Mouse (Mus musculus) cerebellum, adult 9-11 months (tissue): ENCODE data around the gene Hnrnpdl.

Source experiments
- DNase-seq: peaks from one replicate; pipeline ENCODE4 v3.0.0; 2022

Gene Hnrnpdl

GRCm38 (mm10) chr5:100039602-100040142, at the start of gene Hnrnpdl, which contains the start of gene Enoph1:
Gene Hnrnpdl, minus strand, starts transcription at chr5:100039664.
Gene Enoph1, plus strand, starts transcription at chr5:100039985.
- DNase-seq = peak; percentile 94

GRCm38 (mm10) chr5:100085097-100085496, 45.6 kb upstream of the Hnrnpdl start:
- DNase-seq = no peak

GRCm38 (mm10) chr5:100083953-100084562, 44.6 kb upstream of the Hnrnpdl start:
- DNase-seq = no peak

GRCm38 (mm10) chr5:100082006-100082405, 42.5 kb upstream of the Hnrnpdl start:
- no peak for DNase-seq

- DNase-seq = no peak
Observed at GRCm38 (mm10) chr5:100079931-100080275, 40.4 kb upstream of the Hnrnpdl start.

GRCm38 (mm10) chr5:100079040-100079930, 39.8 kb upstream of the Hnrnpdl start:
- peak; percentile 30 for DNase-seq

GRCm38 (mm10) chr5:100074571-100074970, 35.1 kb upstream of the Hnrnpdl start:
- DNase-seq = peak; percentile 32

- DNase-seq = no peak
Observed at GRCm38 (mm10) chr5:100072557-100072956, 33.1 kb upstream of the Hnrnpdl start.

GRCm38 (mm10) chr5:100071541-100071940, 32.1 kb upstream of the Hnrnpdl start:
- DNase-seq = no peak

- DNase-seq = peak; percentile 76
Observed at GRCm38 (mm10) chr5:100070255-100070654, 30.8 kb upstream of the Hnrnpdl start.

GRCm38 (mm10) chr5:100069526-100069925, 30.1 kb upstream of the Hnrnpdl start:
- no peak for DNase-seq

- no peak for DNase-seq
Observed at GRCm38 (mm10) chr5:100067579-100067978, 28.1 kb upstream of the Hnrnpdl start.

GRCm38 (mm10) chr5:100060876-100061275, 21.4 kb upstream of the Hnrnpdl start:
- no peak for DNase-seq

GRCm38 (mm10) chr5:100059326-100059725, 19.9 kb upstream of the Hnrnpdl start:
- no peak for DNase-seq

GRCm38 (mm10) chr5:100058729-100059128, 19.3 kb upstream of the Hnrnpdl start:
- no peak for DNase-seq

- no peak for DNase-seq
Observed at GRCm38 (mm10) chr5:100057461-100058209, 18.2 kb upstream of the Hnrnpdl start.

- no peak for DNase-seq
Observed at GRCm38 (mm10) chr5:100055866-100056369, 16.5 kb upstream of the Hnrnpdl start.

- DNase-seq = no peak
Observed at GRCm38 (mm10) chr5:100054807-100055547, 15.5 kb upstream of the Hnrnpdl start.

GRCm38 (mm10) chr5:100052728-100053127, 13.3 kb upstream of the Hnrnpdl start:
- no peak for DNase-seq

GRCm38 (mm10) chr5:100049904-100050303, 10.4 kb upstream of the Hnrnpdl start:
- no peak for DNase-seq

- peak; percentile 47 for DNase-seq
Observed at GRCm38 (mm10) chr5:100047871-100048270, 8.4 kb upstream of the Hnrnpdl start.

- no peak for DNase-seq
Observed at GRCm38 (mm10) chr5:100047143-100047640, 7.7 kb upstream of the Hnrnpdl start.
